Mouse (Mus musculus) bone marrow, adult 2 months (tissue): ENCODE data around the gene Gpr34.

Source experiments
- CTCF ChIP-seq: fragments of 200-500 bp; IDR thresholded peaks from 2 replicates; pipeline ENCODE4 v1.5.1; 2011; ENCODE audit warnings: low read length, control low read depth; ENCODE audit not compliant: control insufficient read depth, insufficient read depth
- POLR2A ChIP-seq: fragments of 200-500 bp; IDR thresholded peaks from 2 replicates; pipeline ENCODE4 v1.6.1; 2011; ENCODE audit warnings: low read depth, mild to moderate bottlenecking, control low read depth, low read length, borderline replicate concordance; ENCODE audit not compliant: control insufficient read depth

DNA sequence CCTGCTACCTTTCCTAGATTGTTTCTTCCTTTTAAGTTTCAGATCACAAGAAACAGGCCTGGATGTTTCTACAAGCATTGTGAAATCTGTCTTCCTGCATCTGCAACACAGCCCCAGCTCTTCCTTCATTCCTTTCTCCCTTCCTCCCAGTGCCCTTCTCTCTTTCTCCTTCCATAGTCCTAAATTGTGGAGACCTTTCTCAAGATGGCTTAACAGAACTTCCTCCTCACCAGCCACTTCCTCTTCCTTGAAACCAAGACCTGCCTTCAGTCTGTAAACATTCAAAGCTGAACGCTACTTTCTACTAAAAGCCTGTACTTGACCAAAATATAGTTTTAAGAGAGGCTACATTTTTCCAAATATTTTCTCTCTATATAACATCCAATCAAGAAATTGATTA, 4.5 kb downstream of the Gpr34 start:
- TF ChIP-seq CTCF (no peak), POLR2A (no peak)
